Mouse (Mus musculus) brown adipose tissue, adult 24 weeks (tissue): ENCODE measurements around the gene Ezr. TPM values are rescaled to one million over a fixed set of nuclear protein-coding genes. Genes with fewer than 3 reads are reported as not detected.

Experiments used
- H3K27ac ChIP-seq: fragments of 200-500 bp; replicated peaks from 2 replicates; pipeline ENCODE4 v1.5.1; 2012; ENCODE audit warnings: low read depth, mild to moderate bottlenecking, low read length
- H3K4me1 ChIP-seq: fragments of 200-500 bp; 2 replicates; pipeline ENCODE4 v1.6.1; 2012; ENCODE audit warnings: low read length, mixed read lengths; ENCODE audit not compliant: control insufficient read depth, insufficient read depth, insufficient read length
- H3K4me3 ChIP-seq: fragments of 200-500 bp; 2 replicates; pipeline ENCODE4 v1.5.1; 2012; ENCODE audit warnings: low read depth, mild to moderate bottlenecking, low read length, moderate library complexity; ENCODE audit not compliant: insufficient read depth
- polyA plus RNA-seq: library from polyadenylated mRNA; stranded (reverse); fragments of >200 nt; gene quantifications from 2 replicates; pipeline ENCODE4 v1.2.4, GENCODE M21; 2012; ENCODE audit not compliant: missing spikeins, insufficient read depth, insufficient read length

Gene Ezr
- polyA plus RNA-seq, 1 experiment: 3.6 TPM

GRCm38 (mm10) chr17:6779632-6780031, 3.0 kb downstream of the Ezr start:
- 0 out of 2 replicates have a peak overlapping the region, but pooled peaks have one; percentile 2 for H3K4me3 ChIP-seq
- no peak overlapping the region for H3K27ac ChIP-seq
- H3K4me1 ChIP-seq: peaks cover 4% of the 10 kb centered on the region; the same call in 1 of the 2 replicates

GRCm38 (mm10) chr17:6778771-6779509, 3.6 kb downstream of the Ezr start:
- Histone ChIP-seq H3K27ac (peak overlapping the region; percentile 19; the same call in 1 of the 2 replicates), H3K4me1 (peaks cover 4% of the 10 kb centered on the region; the same call in 1 of the 2 replicates), H3K4me3 (peak overlapping the region; percentile 54)

GRCm38 (mm10) chr17:6778332-6778683, 4.3 kb downstream of the Ezr start:
- Histone ChIP-seq H3K4me3 (peak overlapping the region; percentile 54), H3K27ac (0 out of 2 replicates have a peak overlapping the region, but pooled peaks have one; percentile 19), H3K4me1 (peaks cover 4% of the 10 kb centered on the region; the same call in 1 of the 2 replicates)

GRCm38 (mm10) chr17:6777629-6778331, 4.8 kb downstream of the Ezr start:
- Histone ChIP-seq H3K4me1 (peaks cover 4% of the 10 kb centered on the region; the same call in 1 of the 2 replicates), H3K4me3 (0 out of 2 replicates have a peak overlapping the region, but pooled peaks have one; percentile 13)

GRCm38 (mm10) chr17:6777061-6777460, 5.5 kb downstream of the Ezr start:
- Histone ChIP-seq H3K4me3 (no peak overlapping the region), H3K27ac (no peak overlapping the region), H3K4me1 (peaks cover 4% of the 10 kb centered on the region; the same call in 1 of the 2 replicates)

More at GRCm38 (mm10) chr17:6777629-6778331, 4.8 kb downstream of the Ezr start:
- no peak overlapping the region for H3K27ac ChIP-seq

- Histone ChIP-seq H3K4me1 (peaks cover 4% of the 10 kb centered on the region; the same call in 1 of the 2 replicates), H3K27ac (no peak overlapping the region), H3K4me3 (no peak overlapping the region)
Observed at GRCm38 (mm10) chr17:6776576-6776975, 6.0 kb downstream of the Ezr start.

GRCm38 (mm10) chr17:6776123-6776522, 6.5 kb downstream of the Ezr start:
- no peak overlapping the region for H3K4me3 ChIP-seq
- H3K4me1 ChIP-seq: peaks cover 4% of the 10 kb centered on the region; the same call in 1 of the 2 replicates
- H3K27ac ChIP-seq: no peak overlapping the region

GRCm38 (mm10) chr17:6775671-6776070, 6.9 kb downstream of the Ezr start:
- Histone ChIP-seq H3K27ac (no peak overlapping the region), H3K4me3 (no peak overlapping the region), H3K4me1 (peaks cover 4% of the 10 kb centered on the region; the same call in 1 of the 2 replicates)

- Histone ChIP-seq H3K4me3 (no peak overlapping the region), H3K27ac (no peak overlapping the region), H3K4me1 (peaks cover 4% of the 10 kb centered on the region; the same call in 1 of the 2 replicates)
Observed at GRCm38 (mm10) chr17:6775221-6775620, 7.4 kb downstream of the Ezr start.

GRCm38 (mm10) chr17:6773249-6773966, 9.2 kb downstream of the Ezr start:
- Histone ChIP-seq H3K4me1 (peaks cover 4% of the 10 kb centered on the region; the same call in 1 of the 2 replicates), H3K4me3 (no peak overlapping the region), H3K27ac (no peak overlapping the region)

- H3K4me1 ChIP-seq: peaks cover 4% of the 10 kb centered on the region; the same call in 1 of the 2 replicates
- H3K4me3 ChIP-seq: no peak overlapping the region
- H3K27ac ChIP-seq: no peak overlapping the region
Observed at GRCm38 (mm10) chr17:6772490-6772773, 10.2 kb downstream of the Ezr start.

- Histone ChIP-seq H3K27ac (no peak overlapping the region), H3K4me1 (no peaks in the 10 kb centered on the region), H3K4me3 (no peak overlapping the region)
Observed at GRCm38 (mm10) chr17:6771661-6772489, 10.7 kb downstream of the Ezr start.

GRCm38 (mm10) chr17:6769602-6770001, 13.0 kb downstream of the Ezr start:
- no peaks in the 10 kb centered on the region for H3K4me1 ChIP-seq
- H3K4me3 ChIP-seq: no peak overlapping the region
- H3K27ac ChIP-seq: no peak overlapping the region

- no peak overlapping the region for H3K27ac ChIP-seq
Observed at GRCm38 (mm10) chr17:6768301-6768788, 14.2 kb downstream of the Ezr start.

More at GRCm38 (mm10) chr17:6768301-6768788, 14.2 kb downstream of the Ezr start:
- Histone ChIP-seq H3K4me1 (no peaks in the 10 kb centered on the region), H3K4me3 (no peak overlapping the region)
